ENCODE assay signal across 10 mouse cellular contexts in genomic region chr11:95144091-95144945, GRCm38 (mm10). TPM values are rescaled to one million over a fixed set of nuclear protein-coding genes. Genes with fewer than 3 reads are reported as not detected.
DNase-seq lines count a peak whose midpoint lies in the region; ATAC-seq and TF ChIP-seq lines count a peak whose summit lies in the region.
"Had no signal": no experiment of that assay in that cellular context is flagged by ENCODE, and none has a peak within 500 bp of the region (broad histone marks: within the 10 kb centered on the region; RNA-seq: fewer than 3 reads in every experiment).

No protein-coding gene starts in this region.

- TF ChIP-seq CTCF in E14TG2a.4 (conservative IDR thresholded peaks at IDR 0.05; ENCODE audit: low read length) = no peak

- H3K4me3 ChIP-seq in kidney, embryonic 14.5 days (ENCODE audit: low read length) = peak overlapping the region; percentile 45; the same call in 1 of the 2 replicates
- peak overlapping the region; percentile 70; the same call in 1 of the 2 replicates for H3K4me3 ChIP-seq in E14TG2a.4 (replicated peaks; ENCODE audit: low read length)
- peak overlapping the region; percentile 46 for H3K4me3 ChIP-seq in limb, embryonic 12.5 days (replicated peaks)

- no peak overlapping the region for H3K9ac ChIP-seq in kidney, embryonic 14.5 days (ENCODE audit: low read depth, low read length)
- H3K9ac ChIP-seq in limb, embryonic 12.5 days (replicated peaks) = no peak overlapping the region

- peaks cover 99% of the 10 kb centered on the region for H3K27me3 ChIP-seq in kidney, embryonic 14.5 days (ENCODE audit: control insufficient read depth, insufficient read depth, low read length)
- peaks cover 100% of the 10 kb centered on the region for H3K27me3 ChIP-seq in E14TG2a.4 (ENCODE audit: insufficient read depth, low read length)
- H3K27me3 ChIP-seq in limb, embryonic 12.5 days = peaks cover 100% of the 10 kb centered on the region

- no peak overlapping the region for H3K27ac ChIP-seq in kidney, embryonic 14.5 days (ENCODE audit: low read depth, low read length)
- no peak overlapping the region for H3K27ac ChIP-seq in limb, embryonic 12.5 days
- H3K27ac ChIP-seq: macrophage had no signal

- no peaks in the 10 kb centered on the region for H3K9me3 ChIP-seq in kidney, embryonic 14.5 days (ENCODE audit: control insufficient read depth, low read length)
- H3K9me3 ChIP-seq in E14TG2a.4 (ENCODE audit: low read length) = no peaks in the 10 kb centered on the region
- no peaks in the 10 kb centered on the region for H3K9me3 ChIP-seq in limb, embryonic 12.5 days

- 6% methylated on average over 9 of the region's 9 CpGs for WGBS in kidney, embryonic 14.5 days
- WGBS in limb, embryonic 12.5 days = 10% methylated on average over 9 of the region's 9 CpGs

- peaks cover 15% of the 10 kb centered on the region for H3K4me1 ChIP-seq in kidney, embryonic 14.5 days (ENCODE audit: control insufficient read depth, insufficient read depth, low read length)
- H3K4me1 ChIP-seq in E14TG2a.4 (replicated peaks; ENCODE audit: low read depth, low read length) = peaks cover 54% of the 10 kb centered on the region
- H3K4me1 ChIP-seq in limb, embryonic 12.5 days (replicated peaks) = peaks cover 33% of the 10 kb centered on the region

- DNase-seq in embryo, embryonic 10.5 days (ENCODE audit: low spot score) = peak; percentile 44
- DNase-seq in embryo, embryonic 9.5 days (ENCODE audit: extremely low spot score) = no peak
- no peak for DNase-seq in kidney, adult 11 months
- no peak for DNase-seq in layer of hippocampus, postnatal 25 days (ENCODE audit: extremely low spot score in 1 of 2, low spot score in 1 of 2)
- DNase-seq in layer of hippocampus, adult 11-12 months (ENCODE audit: low spot score) = no peak

- ATAC-seq in kidney, embryonic 14.5 days (ENCODE audit: low FRiP score, low TSS enrichment) = no peak
- no peak for ATAC-seq in limb, embryonic 12.5 days (ENCODE audit: insufficient number of reproducible peaks, insufficient read depth, low FRiP score, low TSS enrichment, low read depth)

- H3K4me2 ChIP-seq in kidney, embryonic 14.5 days (replicated peaks; ENCODE audit: low read depth, low read length) = no peak overlapping the region; the same call in 1 of the 2 replicates
- H3K4me2 ChIP-seq in limb, embryonic 12.5 days = peak overlapping the region; percentile 86

- H3K36me3 ChIP-seq in kidney, embryonic 14.5 days (ENCODE audit: control insufficient read depth, insufficient read depth, low read length) = no peaks in the 10 kb centered on the region
- no peaks in the 10 kb centered on the region for H3K36me3 ChIP-seq in E14TG2a.4 (ENCODE audit: insufficient read depth, low read length)
- H3K36me3 ChIP-seq in limb, embryonic 12.5 days = no peaks in the 10 kb centered on the region

RNA-seq across cellular contexts. Expression of gene Dlx4, which starts 1.7 kb away (rescaled TPM):
- not detected in 2 replicates for polyA plus RNA-seq in kidney, embryonic 14.5 days (2014; fragmentation: Nextera tagmentation; extraction: Ambion mirVana)
- 1.4 and 1.9 TPM in 2 replicates for polyA plus RNA-seq in limb, embryonic 12.5 days (2016; fragmentation: Nextera tagmentation; extraction: Ambion mirVana)
- total RNA-seq in layer of hippocampus, postnatal 25 days (2021) = not detected
- polyA plus RNA-seq: macrophage; neural tube, embryonic 14.5 days had no signal

RNA-seq across cellular contexts. Expression of gene Dlx3, which starts 24.4 kb away (rescaled TPM):
- 0.71 and 1.2 TPM in 2 replicates for polyA plus RNA-seq in kidney, embryonic 14.5 days (2014; fragmentation: Nextera tagmentation; extraction: Ambion mirVana)
- polyA plus RNA-seq in limb, embryonic 12.5 days (2016; fragmentation: Nextera tagmentation; extraction: Ambion mirVana) = 8.4 and 9.9 TPM in 2 replicates
- total RNA-seq in layer of hippocampus, postnatal 25 days (2021) = not detected
- polyA plus RNA-seq: macrophage; neural tube, embryonic 14.5 days had no signal
